ENCODE assay signal across 9 mouse cellular contexts in the genomic region with DNA sequence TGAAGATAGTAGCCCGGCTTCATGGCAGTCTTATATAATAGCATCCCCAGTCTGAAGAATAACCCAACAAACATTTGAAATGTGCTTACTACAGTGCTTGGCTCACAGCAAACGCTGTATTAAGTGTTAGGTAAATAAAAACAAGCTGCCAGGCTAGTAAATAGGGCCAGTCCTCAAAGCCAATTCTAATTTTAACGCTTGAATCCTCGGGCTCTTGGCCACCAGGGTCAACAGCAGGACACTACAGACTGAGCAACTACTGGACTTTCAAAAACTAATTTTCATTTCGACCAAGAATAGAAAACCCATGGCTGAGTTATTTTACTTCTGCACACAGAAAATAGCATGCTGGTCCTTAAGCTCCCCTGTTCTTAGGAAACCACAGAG. TPM values are rescaled to one million over a fixed set of nuclear protein-coding genes. Genes with fewer than 3 reads are reported as not detected.
A peak's percentile ranks its signal among the peaks of the same experiment; 100 is the strongest.
DNase-seq lines count a peak whose midpoint lies in the region; ATAC-seq and TF ChIP-seq lines count a peak whose summit lies in the region.
"Had no signal": no experiment of that assay in that cellular context is flagged by ENCODE, and none has a peak within 500 bp of the region (broad histone marks: within the 10 kb centered on the region; RNA-seq: fewer than 3 reads in every experiment).

No protein-coding gene starts in this region.

- H3K9ac ChIP-seq in intestine, embryonic 14.5 days (ENCODE audit: low read length): no peak overlapping the region
- no peak overlapping the region for H3K9ac ChIP-seq in intestine, embryonic 15.5 days
- H3K9ac ChIP-seq in embryonic facial prominence, embryonic 12.5 days: no peak overlapping the region
- peak overlapping the region; percentile 40; the same call in 1 of the 2 replicates for H3K9ac ChIP-seq in hindbrain, postnatal 0 days (replicated peaks; ENCODE audit: low read length)
- peak overlapping the region; percentile 33; the same call in 1 of the 2 replicates for H3K9ac ChIP-seq in midbrain, postnatal 0 days (replicated peaks; ENCODE audit: low read length, poor library complexity, severe bottlenecking)
- H3K9ac ChIP-seq: liver, embryonic 14.5 days had no signal

- H3K4me1 ChIP-seq in intestine, embryonic 14.5 days (replicated peaks; ENCODE audit: control insufficient read depth, insufficient read depth, low read length): peaks cover 31% of the 10 kb centered on the region
- peaks cover 36% of the 10 kb centered on the region for H3K4me1 ChIP-seq in intestine, embryonic 15.5 days (replicated peaks)
- peaks cover 62% of the 10 kb centered on the region for H3K4me1 ChIP-seq in embryonic facial prominence, embryonic 12.5 days
- H3K4me1 ChIP-seq in hindbrain, postnatal 0 days (ENCODE audit: insufficient read depth, low read length): peaks cover 21% of the 10 kb centered on the region
- H3K4me1 ChIP-seq in midbrain, postnatal 0 days (ENCODE audit: insufficient read depth, low read length): peaks cover 10% of the 10 kb centered on the region; the same call in 1 of the 2 replicates

- DNase-seq in intestine, embryonic 14.5 days (ENCODE audit: low spot score): no peak
- DNase-seq in hindbrain, postnatal 0 days (ENCODE audit: low spot score): no peak
- no peak for DNase-seq in midbrain, postnatal 0 days (ENCODE audit: low spot score)
- no peak for DNase-seq in natural killer cell, adult 2 months (ENCODE audit: low spot score in 2 of 2)
- DNase-seq in spleen, postnatal 4 days (ENCODE audit: low spot score in 2 of 2): no peak
- DNase-seq in kidney, adult 9 months: no peak

- no peak for ATAC-seq in intestine, embryonic 14.5 days (replicated peaks; ENCODE audit: low FRiP score, low TSS enrichment, low read depth)
- ATAC-seq in intestine, embryonic 15.5 days: no peak
- no peak for ATAC-seq in embryonic facial prominence, embryonic 12.5 days (ENCODE audit: insufficient number of reproducible peaks, insufficient read depth, low FRiP score, low TSS enrichment)
- no peak for ATAC-seq in hindbrain, postnatal 0 days
- no peak for ATAC-seq in midbrain, postnatal 0 days (ENCODE audit: low FRiP score)

- peak overlapping the region; percentile 22; the same call in 1 of the 2 replicates for H3K27ac ChIP-seq in intestine, embryonic 14.5 days (ENCODE audit: low read depth)
- H3K27ac ChIP-seq in intestine, embryonic 15.5 days: no peak overlapping the region; the same call in 1 of the 2 replicates
- peak overlapping the region; percentile 84; the same call in 1 of the 2 replicates for H3K27ac ChIP-seq in embryonic facial prominence, embryonic 12.5 days
- H3K27ac ChIP-seq in hindbrain, postnatal 0 days: peak overlapping the region; percentile 78
- peak overlapping the region; percentile 57; the same call in 1 of the 2 replicates for H3K27ac ChIP-seq in midbrain, postnatal 0 days (ENCODE audit: low read depth, low read length)
- H3K27ac ChIP-seq: liver, embryonic 14.5 days had no signal

- H3K4me3 ChIP-seq in intestine, embryonic 14.5 days (ENCODE audit: low read depth, low read length): no peak overlapping the region
- H3K4me3 ChIP-seq in intestine, embryonic 15.5 days (replicated peaks): no peak overlapping the region
- no peak overlapping the region for H3K4me3 ChIP-seq in embryonic facial prominence, embryonic 12.5 days
- no peak overlapping the region for H3K4me3 ChIP-seq in hindbrain, postnatal 0 days (ENCODE audit: low read length)
- H3K4me3 ChIP-seq in midbrain, postnatal 0 days (ENCODE audit: low read depth, low read length): no peak overlapping the region

- no peaks in the 10 kb centered on the region for H3K9me3 ChIP-seq in intestine, embryonic 14.5 days (ENCODE audit: control insufficient read depth, low read length)
- H3K9me3 ChIP-seq in intestine, embryonic 15.5 days: no peaks in the 10 kb centered on the region
- no peaks in the 10 kb centered on the region for H3K9me3 ChIP-seq in embryonic facial prominence, embryonic 12.5 days
- H3K9me3 ChIP-seq in hindbrain, postnatal 0 days (ENCODE audit: low read length): no peaks in the 10 kb centered on the region
- H3K9me3 ChIP-seq in midbrain, postnatal 0 days (ENCODE audit: low read length): no peaks in the 10 kb centered on the region

- WGBS in intestine, embryonic 14.5 days: 31% methylated on average over 5 of the region's 5 CpGs
- WGBS in intestine, embryonic 15.5 days: 33% methylated on average over 5 of the region's 5 CpGs
- WGBS in embryonic facial prominence, embryonic 12.5 days: 21% methylated on average over 5 of the region's 5 CpGs
- WGBS in hindbrain, postnatal 0 days: 15% methylated on average over 5 of the region's 5 CpGs
- 25% methylated on average over 5 of the region's 5 CpGs for WGBS in midbrain, postnatal 0 days

- no peaks in the 10 kb centered on the region for H3K36me3 ChIP-seq in intestine, embryonic 14.5 days (ENCODE audit: control insufficient read depth, insufficient read depth, low read length)
- no peaks in the 10 kb centered on the region for H3K36me3 ChIP-seq in intestine, embryonic 15.5 days
- H3K36me3 ChIP-seq in embryonic facial prominence, embryonic 12.5 days: no peaks in the 10 kb centered on the region
- no peaks in the 10 kb centered on the region for H3K36me3 ChIP-seq in hindbrain, postnatal 0 days (ENCODE audit: insufficient read depth, low read length)
- no peaks in the 10 kb centered on the region for H3K36me3 ChIP-seq in midbrain, postnatal 0 days (ENCODE audit: insufficient read depth, low read length)

- H3K27me3 ChIP-seq in intestine, embryonic 14.5 days (replicated peaks; ENCODE audit: control insufficient read depth, insufficient read depth, low read length): no peaks in the 10 kb centered on the region
- no peaks in the 10 kb centered on the region for H3K27me3 ChIP-seq in intestine, embryonic 15.5 days (replicated peaks)
- H3K27me3 ChIP-seq in embryonic facial prominence, embryonic 12.5 days: no peaks in the 10 kb centered on the region
- no peaks in the 10 kb centered on the region for H3K27me3 ChIP-seq in hindbrain, postnatal 0 days (ENCODE audit: insufficient read depth, low read length)
- no peaks in the 10 kb centered on the region for H3K27me3 ChIP-seq in midbrain, postnatal 0 days (ENCODE audit: insufficient read depth, low read length)

- peak overlapping the region; percentile 18; the same call in 1 of the 2 replicates for H3K4me2 ChIP-seq in intestine, embryonic 14.5 days (ENCODE audit: low read length)
- no peak overlapping the region for H3K4me2 ChIP-seq in intestine, embryonic 15.5 days (replicated peaks)
- peak overlapping the region; percentile 32; the same call in 1 of the 2 replicates for H3K4me2 ChIP-seq in embryonic facial prominence, embryonic 12.5 days (replicated peaks)
- H3K4me2 ChIP-seq in hindbrain, postnatal 0 days (ENCODE audit: low read depth, low read length): peak overlapping the region; percentile 52
- peak overlapping the region; percentile 43 for H3K4me2 ChIP-seq in midbrain, postnatal 0 days (ENCODE audit: low read depth, low read length, poor library complexity, severe bottlenecking)

- no peak for TF ChIP-seq CTCF in hindbrain, postnatal 0 days (IDR thresholded peaks at IDR 0.05; ENCODE audit: low read depth)
- TF ChIP-seq CTCF in midbrain, postnatal 0 days (IDR thresholded peaks at IDR 0.05): no peak

RNA-seq across cellular contexts. Expression of gene Pim1, which starts 30.4 kb away (rescaled TPM):
- polyA plus RNA-seq in intestine, embryonic 14.5 days (2014; fragmentation: Nextera tagmentation; extraction: Ambion mirVana): 13.3 and 13.6 TPM in 2 replicates
- polyA plus RNA-seq in intestine, embryonic 15.5 days (2015; fragmentation: Nextera tagmentation; extraction: Ambion mirVana): 13.4 TPM in 2 replicates
- polyA plus RNA-seq in embryonic facial prominence, embryonic 12.5 days (2016; fragmentation: Nextera tagmentation; extraction: Ambion mirVana): 20.1 and 20.3 TPM in 2 replicates
- total RNA-seq in hindbrain, postnatal 0 days (2014; rRNA removed): 15.4 and 18.9 TPM in 2 replicates
- polyA plus RNA-seq in hindbrain, postnatal 0 days (2015; fragmentation: Nextera tagmentation; extraction: Ambion mirVana): 14.6 and 16.8 TPM in 2 replicates
- 8.3 and 10.9 TPM in 2 replicates for total RNA-seq in midbrain, postnatal 0 days (2014; rRNA removed)
- 10.6 and 12.7 TPM in 2 replicates for polyA plus RNA-seq in midbrain, postnatal 0 days (2015; fragmentation: Nextera tagmentation; extraction: Ambion mirVana)

Comparison
In these comparisons a context has a peak if more than half of its experiments do, and no peak if none do; other contexts are left out.
1. H3K9ac ChIP-seq: peak in hindbrain, postnatal 0 days (single experiment) and midbrain, postnatal 0 days (single experiment); none in intestine, embryonic 14.5 days (single experiment), intestine, embryonic 15.5 days (single experiment) and embryonic facial prominence, embryonic 12.5 days (single experiment).